Mouse (Mus musculus) kidney, adult 2 months (tissue): ENCODE measurements around the gene Dync1i1. TPM values are rescaled to one million over a fixed set of nuclear protein-coding genes. Genes with fewer than 3 reads are reported as not detected.

Source experiments
- DNase-seq: peaks from one replicate; pipeline ENCODE4 v3.0.0; 2021
- H3K27ac ChIP-seq: fragments of 200-500 bp; 2 replicates; pipeline ENCODE4 v1.5.1; 2012; ENCODE audit warnings: low read depth, low read length, control low read depth, inconsistent platforms; ENCODE audit not compliant: insufficient read depth
- H3K27me3 ChIP-seq: fragments of 200-500 bp; replicated peaks from 2 replicates; pipeline ENCODE4 v1.6.1; 2012; ENCODE audit warnings: mild to moderate bottlenecking, moderate library complexity, low read length, inconsistent platforms; ENCODE audit not compliant: control insufficient read depth, insufficient read depth
- H3K36me3 ChIP-seq: fragments of 200-500 bp; 2 replicates; pipeline ENCODE4 v1.6.1; 2012; ENCODE audit warnings: mild to moderate bottlenecking, moderate library complexity, low read length, inconsistent platforms; ENCODE audit not compliant: control insufficient read depth, insufficient read depth
- H3K4me1 ChIP-seq: fragments of 200-500 bp; 2 replicates; pipeline ENCODE4 v1.6.1; 2011; ENCODE audit warnings: low read length; ENCODE audit not compliant: control insufficient read depth, insufficient read depth
- H3K4me3 ChIP-seq: fragments of 200-500 bp; 2 replicates; pipeline ENCODE4 v1.5.1; 2011; ENCODE audit warnings: mild to moderate bottlenecking, low read depth, low read length, control low read depth; ENCODE audit not compliant: insufficient read depth
- CTCF ChIP-seq: fragments of 200-500 bp; conservative IDR thresholded peaks from 2 replicates; pipeline ENCODE4 v1.5.1; 2011; ENCODE audit warnings: low read depth, mild to moderate bottlenecking, control low read depth, low read length, moderate library complexity, mixed read lengths; ENCODE audit not compliant: insufficient read depth, insufficient read length
- POLR2A ChIP-seq: fragments of 200-500 bp; IDR thresholded peaks from one replicate; pipeline ENCODE4 v1.6.1; 2011; ENCODE audit warnings: low read depth, low read length, control low read depth
- WGBS: fragments of 180-500 bp; shearing (Covaris S2); methylation state at CpG from one replicate; pipeline ENCODE4 v1.1.7; 2018; 5-methylcytosine and 5-hydroxymethylcytosine counted together
- polyA plus RNA-seq: library from polyadenylated mRNA; depleted of rRNA; stranded (reverse); fragments of >200 nt; gene quantifications from 2 replicates; pipeline ENCODE4 v1.2.3, GENCODE M21; 2012

The Dync1i1 gene
- polyA plus RNA-seq, 1 experiment: 1.1 TPM

- Histone ChIP-seq H3K27ac (no peak overlapping the region), H3K36me3 (no peaks in the 10 kb centered on the region), H3K27me3 (no peaks in the 10 kb centered on the region), H3K4me3 (no peak overlapping the region), H3K4me1 (no peaks in the 10 kb centered on the region)
- DNase-seq: no peak
- no peak for TF ChIP-seq POLR2A
- TF ChIP-seq CTCF: no peak
- WGBS: 64% methylated on average over 14 of the region's 14 CpGs
These were observed 103.1 kb downstream of the Dync1i1 start for GRCm38 (mm10) chr6:5828409-5828974.

GRCm38 (mm10) chr6:5829148-5829547 lies 103.7 kb downstream of the Dync1i1 start:
- no peaks in the 10 kb centered on the region for H3K4me1 ChIP-seq
- no peak overlapping the region for H3K4me3 ChIP-seq
- no peak overlapping the region for H3K27ac ChIP-seq
- 41% methylated on average over 9 of the region's 9 CpGs for WGBS
- H3K27me3 ChIP-seq: no peaks in the 10 kb centered on the region
- no peaks in the 10 kb centered on the region for H3K36me3 ChIP-seq
- no peak for DNase-seq
- TF ChIP-seq POLR2A (no peak), CTCF (no peak)

GRCm38 (mm10) chr6:5830717-5831116 lies 105.3 kb downstream of the Dync1i1 start:
- H3K4me1 ChIP-seq: no peaks in the 10 kb centered on the region
- H3K36me3 ChIP-seq: no peaks in the 10 kb centered on the region
- no peak for TF ChIP-seq CTCF
- no peak for TF ChIP-seq POLR2A
- no peak for DNase-seq
- H3K27ac ChIP-seq: no peak overlapping the region
- H3K4me3 ChIP-seq: no peak overlapping the region
- no peaks in the 10 kb centered on the region for H3K27me3 ChIP-seq
- 45% methylated on average over 2 of the region's 2 CpGs for WGBS

GRCm38 (mm10) chr6:5831233-5831632 lies 105.8 kb downstream of the Dync1i1 start:
- 66% methylated on average over 3 of the region's 3 CpGs for WGBS
- TF ChIP-seq POLR2A: no peak
- TF ChIP-seq CTCF: no peak
- Histone ChIP-seq H3K27ac (no peak overlapping the region), H3K27me3 (no peaks in the 10 kb centered on the region), H3K36me3 (no peaks in the 10 kb centered on the region), H3K4me3 (no peak overlapping the region), H3K4me1 (no peaks in the 10 kb centered on the region)
- no peak for DNase-seq

DNA sequence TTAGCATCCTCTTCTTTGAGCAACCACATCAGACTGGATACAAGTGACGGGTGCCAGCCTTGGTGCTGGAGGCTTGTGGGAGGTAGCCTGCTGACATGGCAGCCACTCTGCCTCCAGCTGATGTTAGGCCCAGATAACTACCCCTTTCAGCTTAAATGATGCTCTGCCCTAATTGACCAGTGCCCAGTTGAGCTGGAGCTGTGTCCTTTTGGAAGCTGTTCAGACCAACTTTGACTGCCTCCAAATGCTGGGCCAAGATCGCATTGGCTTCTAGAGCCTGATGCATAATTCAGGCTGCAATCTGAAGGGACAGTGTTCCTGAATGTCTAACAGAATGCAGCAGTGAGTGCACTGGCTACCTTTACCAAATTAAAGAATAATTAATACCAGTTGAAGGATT lies 107.4 kb downstream of the Dync1i1 start:
- Histone ChIP-seq H3K4me1 (no peaks in the 10 kb centered on the region), H3K27me3 (no peaks in the 10 kb centered on the region), H3K4me3 (no peak overlapping the region), H3K36me3 (no peaks in the 10 kb centered on the region), H3K27ac (no peak overlapping the region)
- 89% methylated on average over 2 of the region's 2 CpGs for WGBS
- no peak for DNase-seq
- TF ChIP-seq POLR2A: no peak
- TF ChIP-seq CTCF: no peak

- no peaks in the 10 kb centered on the region for H3K27me3 ChIP-seq
- H3K4me3 ChIP-seq: no peak overlapping the region
- DNase-seq: no peak
- H3K4me1 ChIP-seq: no peaks in the 10 kb centered on the region
- H3K27ac ChIP-seq: no peak overlapping the region
- 74% methylated on average over 5 of the region's 5 CpGs for WGBS
- TF ChIP-seq POLR2A: no peak
- no peaks in the 10 kb centered on the region for H3K36me3 ChIP-seq
These were observed 117.0 kb downstream of the Dync1i1 start for GRCm38 (mm10) chr6:5842466-5842865.

- Histone ChIP-seq H3K4me1 (no peaks in the 10 kb centered on the region), H3K27ac (no peak overlapping the region), H3K4me3 (no peak overlapping the region), H3K27me3 (no peaks in the 10 kb centered on the region), H3K36me3 (no peaks in the 10 kb centered on the region)
- 97% methylated on average over 5 of the region's 5 CpGs for WGBS
- DNase-seq: no peak
- TF ChIP-seq POLR2A (no peak), CTCF (no peak)
These were observed 120.7 kb downstream of the Dync1i1 start for GRCm38 (mm10) chr6:5846154-5846553.
